Mouse (Mus musculus): Measurements from ENCODE around the gene Necap2.

The Necap2 gene

GRCm38 (mm10) chr4:141033606-141034549 is 44.3 kb downstream of the Necap2 start:
- no peak for DNase-seq (ENCODE audit: low read depth, low spot score)

- DNase-seq (ENCODE audit: low read depth, low spot score), result peak; percentile 77
Measured at GRCm38 (mm10) chr4:141031733-141032132, 46.4 kb downstream of the Necap2 start.

GRCm38 (mm10) chr4:141030541-141031206 is 47.5 kb downstream of the Necap2 start:
- no peak for DNase-seq (ENCODE audit: low read depth, low spot score)

GRCm38 (mm10) chr4:141024992-141025391 is 53.2 kb downstream of the Necap2 start:
- DNase-seq (ENCODE audit: low read depth, low spot score), result no peak

- DNase-seq (ENCODE audit: low read depth, low spot score), result no peak
Measured at GRCm38 (mm10) chr4:141024052-141024451, 54.1 kb downstream of the Necap2 start.

- DNase-seq (ENCODE audit: low read depth, low spot score), result no peak
Measured at GRCm38 (mm10) chr4:141021614-141021929, 56.6 kb downstream of the Necap2 start.

- DNase-seq (ENCODE audit: low read depth, low spot score), result no peak
Measured at GRCm38 (mm10) chr4:141020811-141021613, 57.1 kb downstream of the Necap2 start.

GRCm38 (mm10) chr4:141020220-141020619 is 57.9 kb downstream of the Necap2 start:
- no peak for DNase-seq (ENCODE audit: low read depth, low spot score)

GRCm38 (mm10) chr4:141017657-141018436 is 60.3 kb downstream of the Necap2 start:
- DNase-seq (ENCODE audit: low read depth, low spot score), result no peak

All from CD4-positive helper T cell, adult 2 months (primary cell).